Mouse (Mus musculus) myocyte (in vitro differentiated cells): ENCODE measurements around the gene Wdr45b.
"Not testable (repeated sequence)": the region's sequence is repeated elsewhere in the genome, so short reads cannot be mapped to it uniquely, and the experiment has no call there.

ENCODE experiments used
- CEBPB ChIP-seq: IDR thresholded peaks from 2 replicates; pipeline ENCODE4 v1.6.1; 2011; ENCODE audit warnings: mild to moderate bottlenecking, moderate library complexity; ENCODE audit not compliant: poor library complexity, insufficient read depth, severe bottlenecking
- E2F4 ChIP-seq: IDR thresholded peaks from one replicate; pipeline ENCODE4 v1.6.1; 2011; ENCODE audit warnings: mild to moderate bottlenecking, control low read depth, moderate library complexity; ENCODE audit not compliant: insufficient read depth
- MYOD1 ChIP-seq, 3 experiments: IDR thresholded peaks; one replicate each; pipeline ENCODE4 v1.6.1; 2011; ENCODE audit warnings: control low read depth in 2 of 3, low read depth in 2 of 3, mild to moderate bottlenecking in 2 of 3, moderate library complexity in 1 of 3; ENCODE audit not compliant: insufficient read length in 2 of 3, control insufficient read depth in 1 of 3
- MYOG ChIP-seq, 3 experiments: IDR thresholded peaks; one replicate each; pipeline ENCODE4 v1.6.1; 2011; ENCODE audit warnings: control low read depth in 2 of 3, low read depth in 2 of 3, mild to moderate bottlenecking in 2 of 3; ENCODE audit not compliant: insufficient read length in 2 of 3, control insufficient read depth in 1 of 3, insufficient read depth in 1 of 3
- POLR2A ChIP-seq: IDR thresholded peaks from one replicate; pipeline ENCODE4 v1.6.1; 2011; ENCODE audit warnings: low read depth, mild to moderate bottlenecking, control low read depth, moderate library complexity; ENCODE audit not compliant: insufficient read length
- REST ChIP-seq: IDR thresholded peaks from one replicate; pipeline ENCODE4 v1.6.1; 2011; ENCODE audit warnings: mild to moderate bottlenecking, control low read depth, moderate library complexity; ENCODE audit not compliant: insufficient read depth, insufficient read length
- TCF12 ChIP-seq: IDR thresholded peaks from one replicate; pipeline ENCODE4 v1.6.1; 2011; ENCODE audit warnings: mild to moderate bottlenecking, control low read depth; ENCODE audit not compliant: poor library complexity, insufficient read depth, severe bottlenecking
- USF1 ChIP-seq: IDR thresholded peaks from one replicate; pipeline ENCODE4 v1.6.1; 2011; ENCODE audit warnings: low read depth, mild to moderate bottlenecking, control low read depth, moderate library complexity

GRCm38 (mm10) chr11:121348727-121349126, 5.5 kb downstream of the Wdr45b start:
- not testable (repeated sequence) for TF ChIP-seq POLR2A; E2F4; CEBPB; REST; USF1; MYOD1 (IDR thresholded peaks at IDR 0.05; ENCODE audit: control insufficient read depth in 1 of 3, insufficient read length in 2 of 3, low read depth in 2 of 3); MYOG (IDR thresholded peaks at IDR 0.05; ENCODE audit: control insufficient read depth in 1 of 3, insufficient read depth in 1 of 3, insufficient read length in 2 of 3, low read depth in 2 of 3); TCF12
